Mouse (Mus musculus) cortical plate, adult 2 months (tissue): ENCODE measurements around the gene Srgn.

ENCODE experiments used
- CTCF ChIP-seq: fragments of 200-500 bp; IDR thresholded peaks from 2 replicates; pipeline ENCODE4 v1.5.1; 2011; ENCODE audit warnings: mild to moderate bottlenecking, control low read depth, low read length; ENCODE audit not compliant: insufficient read depth; ENCODE audit errors: extremely low read depth
- POLR2A ChIP-seq: fragments of 200-500 bp; IDR thresholded peaks from 2 replicates; pipeline ENCODE4 v1.6.1; 2011; ENCODE audit warnings: mild to moderate bottlenecking, low read length, control low read depth; ENCODE audit not compliant: insufficient read depth; ENCODE audit errors: extremely low read depth

DNA sequence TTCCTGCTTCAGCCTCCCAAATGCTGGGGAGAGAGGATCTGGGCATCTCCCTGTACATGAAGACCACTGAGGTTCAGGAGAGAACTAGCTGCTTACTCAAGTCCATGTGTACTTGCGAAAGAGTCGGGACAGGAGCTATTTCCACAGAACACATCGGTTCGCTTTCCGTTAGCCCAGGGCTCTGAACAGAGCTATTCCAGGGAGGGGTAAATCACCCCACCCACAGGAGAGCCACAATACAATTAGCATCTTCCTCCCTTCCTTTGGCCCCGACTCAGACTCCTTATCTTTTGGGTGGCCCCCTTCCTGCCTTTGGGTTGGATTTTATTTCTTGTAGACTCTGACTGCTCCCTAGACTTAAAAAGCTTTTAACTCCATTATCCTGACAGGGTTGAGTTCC is 9.7 kb downstream of the Srgn start:
- no peak for TF ChIP-seq POLR2A
- TF ChIP-seq CTCF: no peak
